Mouse (Mus musculus) heart, embryonic 11.5 days (tissue): Measurements from ENCODE around the gene Ptpn3. TPM values are rescaled to one million over a fixed set of nuclear protein-coding genes. Genes with fewer than 3 reads are reported as not detected.

Experiments
- polyA plus RNA-seq: library from polyadenylated mRNA; unstranded; fragments of >200 nt; fragmentation: Nextera tagmentation; extraction: Ambion mirVana; gene quantifications from 2 replicates; pipeline ENCODE4 v1.2.1, GENCODE M21; 2014

The Ptpn3 gene
- polyA plus RNA-seq, 1 experiment from 2014 or later, result 1.7 TPM

Other genes starting within 250 kb of the Ptpn3 start
- 0.51 and 0.67 TPM in 2 replicates for gene Epb41l4b, start 158.4 kb downstream of the Ptpn3 start, polyA plus RNA-seq
- gene Palm2, start 132.4 kb upstream of the Ptpn3 start, polyA plus RNA-seq, result 23.0 and 29.0 TPM in 2 replicates